Mouse (Mus musculus) CH12.LX (cell line): Measurements from ENCODE around the gene Hist1h4a. TPM values are rescaled to one million over a fixed set of nuclear protein-coding genes. Genes with fewer than 3 reads are reported as not detected.

Experiments used
- DNase-seq: peaks from one replicate; pipeline ENCODE4 v3.0.0-alpha.2; 2013; ENCODE audit errors: extremely low read depth
- H3K27ac ChIP-seq: 2 replicates; pipeline ENCODE4 v1.5.1; 2012; ENCODE audit warnings: low read depth, mild to moderate bottlenecking, control low read depth, moderate library complexity; ENCODE audit not compliant: insufficient read depth
- H3K27me3 ChIP-seq: replicated peaks from 2 replicates; pipeline ENCODE3; 2012; ENCODE audit warnings: inconsistent platforms
- H3K36me3 ChIP-seq, 2 experiments: replicated peaks in 1 of 2; 2 replicates each; pipeline versions ENCODE3 to v1.6.1; 2012; ENCODE audit warnings: inconsistent platforms in 1 of 2, low read length in 1 of 2, mild to moderate bottlenecking in 1 of 2, mixed read lengths in 1 of 2, moderate library complexity in 1 of 2; ENCODE audit not compliant: control insufficient read depth in 1 of 2, insufficient read depth in 1 of 2
- H3K4me1 ChIP-seq, 2 experiments: 2 replicates each; pipeline ENCODE4 v1.6.1; 2012; ENCODE audit warnings: inconsistent platforms in 1 of 2, moderate library complexity in 1 of 2; ENCODE audit not compliant: insufficient read depth in 2 of 2, control insufficient read depth in 1 of 2
- H3K4me2 ChIP-seq: 2 replicates; pipeline ENCODE4 v1.6.1; 2012; ENCODE audit warnings: low read depth, mild to moderate bottlenecking, control low read depth; ENCODE audit not compliant: poor library complexity, insufficient read depth, severe bottlenecking
- H3K4me3 ChIP-seq, 3 experiments: fragments of 150-350 bp in 1 of 3; sonication (generic) in 1 of 3; replicated peaks in 1 of 3; 2 replicates each; pipeline versions ENCODE3 to v1.5.1; 2011 to 2012; ENCODE audit warnings: low read depth in 2 of 3, low read length in 2 of 3, mild to moderate bottlenecking in 2 of 3, moderate library complexity in 2 of 3, control low read depth in 1 of 3, improper control_type of control experiment in 1 of 3, inconsistent platforms in 1 of 3, mixed read lengths in 1 of 3; ENCODE audit not compliant: poor library complexity in 1 of 3
- H3K79me2 ChIP-seq: replicated peaks from 2 replicates; pipeline ENCODE4 v1.6.1; 2012; ENCODE audit warnings: mild to moderate bottlenecking, moderate library complexity; ENCODE audit not compliant: control insufficient read depth, poor library complexity, insufficient read depth, severe bottlenecking; ENCODE audit errors: extremely low read depth
- H3K9ac ChIP-seq: 2 replicates; pipeline ENCODE4 v1.6.1; 2012; ENCODE audit warnings: low read depth, mild to moderate bottlenecking, control low read depth, moderate library complexity; ENCODE audit not compliant: insufficient read depth
- H3K9me3 ChIP-seq: replicated peaks from 2 replicates; pipeline ENCODE3; 2012; ENCODE audit warnings: low read length, inconsistent platforms, mixed read lengths
- BHLHE40 ChIP-seq: IDR thresholded peaks from 2 replicates; pipeline ENCODE4 v1.6.1; 2011; ENCODE audit warnings: mild to moderate bottlenecking, low read depth, low read length, improper control_type of control experiment
- CHD2 ChIP-seq: IDR thresholded peaks from 2 replicates; pipeline ENCODE4 v1.6.1; 2011; ENCODE audit warnings: low read length, improper control_type of control experiment
- CTCF ChIP-seq, 2 experiments: IDR thresholded peaks in 1 of 2; conservative IDR thresholded peaks in 1 of 2; 2 replicates each; pipeline ENCODE4 v1.5.1; 2011 to 2012; ENCODE audit warnings: low read depth in 2 of 2, low read length in 2 of 2, improper control_type of control experiment in 1 of 2, inconsistent platforms in 1 of 2, mild to moderate bottlenecking in 1 of 2, moderate library complexity in 1 of 2
- E2F4 ChIP-seq: IDR thresholded peaks from 2 replicates; pipeline ENCODE4 v1.6.1; 2011; ENCODE audit warnings: low read depth, low read length, improper control_type of control experiment; ENCODE audit not compliant: insufficient replicate concordance
- ELF1 ChIP-seq: IDR thresholded peaks from 2 replicates; pipeline ENCODE4 v1.6.1; 2014; ENCODE audit warnings: low read depth, mild to moderate bottlenecking, inconsistent platforms, low read length, improper control_type of control experiment
- EP300 ChIP-seq: IDR thresholded peaks from 2 replicates; pipeline ENCODE4 v1.6.1; 2011; ENCODE audit warnings: low read length, improper control_type of control experiment
- ETS1 ChIP-seq: conservative IDR thresholded peaks from 2 replicates; pipeline ENCODE4 v1.6.1; 2012; ENCODE audit warnings: low read depth, mild to moderate bottlenecking, inconsistent platforms, low read length, improper control_type of control experiment, moderate library complexity
- GABPA ChIP-seq: IDR thresholded peaks from 2 replicates; pipeline ENCODE4 v1.6.1; 2012; ENCODE audit warnings: low read depth, low read length, improper control_type of control experiment, inconsistent platforms; ENCODE audit not compliant: insufficient replicate concordance
- HCFC1 ChIP-seq: IDR thresholded peaks from 2 replicates; pipeline ENCODE4 v1.6.1; 2012; ENCODE audit warnings: low read depth, mild to moderate bottlenecking, inconsistent platforms, low read length, improper control_type of control experiment
- IRF4 ChIP-seq: IDR thresholded peaks from 2 replicates; pipeline ENCODE4 v1.6.1; 2014; ENCODE audit warnings: low read depth, mild to moderate bottlenecking, inconsistent platforms, low read length, improper control_type of control experiment
- JUND ChIP-seq: conservative IDR thresholded peaks from 2 replicates; pipeline ENCODE4 v1.6.1; 2011; ENCODE audit warnings: low read depth, low read length, improper control_type of control experiment
- KAT2A ChIP-seq: IDR thresholded peaks from 2 replicates; pipeline ENCODE4 v1.6.1; 2012; ENCODE audit warnings: low read length, improper control_type of control experiment, inconsistent platforms; ENCODE audit not compliant: insufficient replicate concordance
- MAFK ChIP-seq: IDR thresholded peaks from 2 replicates; pipeline ENCODE4 v1.6.1; 2011; ENCODE audit warnings: low read length, improper control_type of control experiment; ENCODE audit not compliant: insufficient replicate concordance
- MEF2A ChIP-seq: IDR thresholded peaks from 2 replicates; pipeline ENCODE4 v1.6.1; 2014; ENCODE audit warnings: low read depth, mild to moderate bottlenecking, inconsistent platforms, low read length, improper control_type of control experiment, borderline replicate concordance
- MXI1 ChIP-seq: IDR thresholded peaks from 2 replicates; pipeline ENCODE4 v1.6.1; 2011; ENCODE audit warnings: mild to moderate bottlenecking, low read depth, low read length, improper control_type of control experiment
- MYC ChIP-seq: IDR thresholded peaks from 2 replicates; pipeline ENCODE4 v1.6.1; 2011; ENCODE audit warnings: low read depth, mild to moderate bottlenecking, improper control_type of control experiment, low read length
- NELFE ChIP-seq: IDR thresholded peaks from 2 replicates; pipeline ENCODE4 v1.6.1; 2011; ENCODE audit warnings: low read depth, low read length, improper control_type of control experiment
- NRF1 ChIP-seq: IDR thresholded peaks from 2 replicates; pipeline ENCODE4 v1.6.1; 2014; ENCODE audit warnings: low read depth, mild to moderate bottlenecking, inconsistent platforms, low read length, improper control_type of control experiment, moderate library complexity
- PAX5 ChIP-seq: IDR thresholded peaks from 2 replicates; pipeline ENCODE4 v1.6.1; 2012; ENCODE audit warnings: low read length, inconsistent platforms, mixed read lengths
- POLR2A ChIP-seq: IDR thresholded peaks from 2 replicates; pipeline ENCODE4 v1.6.1; 2011; ENCODE audit warnings: low read depth, mild to moderate bottlenecking, improper control_type of control experiment, low read length
- POLR2AphosphoS2 ChIP-seq: IDR thresholded peaks from 2 replicates; pipeline ENCODE4 v1.6.1; 2011; ENCODE audit warnings: low read depth, low read length, improper control_type of control experiment
- RCOR1 ChIP-seq: conservative IDR thresholded peaks from 2 replicates; pipeline ENCODE4 v1.6.1; 2012; ENCODE audit warnings: low read depth, mild to moderate bottlenecking, inconsistent platforms, low read length, improper control_type of control experiment
- SIN3A ChIP-seq: IDR thresholded peaks from 2 replicates; pipeline ENCODE4 v1.6.1; 2012; ENCODE audit warnings: low read length, improper control_type of control experiment, inconsistent platforms
- SMC3 ChIP-seq: IDR thresholded peaks from 2 replicates; pipeline ENCODE4 v1.6.1; 2011; ENCODE audit warnings: low read depth, low read length, improper control_type of control experiment
- TBP ChIP-seq: conservative IDR thresholded peaks from 2 replicates; pipeline ENCODE4 v1.6.1; 2011; ENCODE audit warnings: low read depth, low read length, improper control_type of control experiment
- TCF12 ChIP-seq: IDR thresholded peaks from 2 replicates; pipeline ENCODE4 v1.6.1; 2014; ENCODE audit warnings: low read depth, mild to moderate bottlenecking, inconsistent platforms, low read length, improper control_type of control experiment
- USF1 ChIP-seq: IDR thresholded peaks from 2 replicates; pipeline ENCODE4 v1.6.1; 2014; ENCODE audit warnings: low read depth, mild to moderate bottlenecking, inconsistent platforms, low read length, improper control_type of control experiment
- USF2 ChIP-seq: conservative IDR thresholded peaks from 2 replicates; pipeline ENCODE4 v1.6.1; 2011; ENCODE audit warnings: low read depth, low read length, improper control_type of control experiment
- ZKSCAN1 ChIP-seq: IDR thresholded peaks from 2 replicates; pipeline ENCODE4 v1.6.1; 2012; ENCODE audit warnings: low read depth, inconsistent platforms, low read length, improper control_type of control experiment, borderline replicate concordance
- ZMIZ1 ChIP-seq: IDR thresholded peaks from 2 replicates; pipeline ENCODE4 v1.6.1; 2012; ENCODE audit warnings: low read depth, mild to moderate bottlenecking, inconsistent platforms, low read length, improper control_type of control experiment
- ZNF384 ChIP-seq: IDR thresholded peaks from 2 replicates; pipeline ENCODE4 v1.6.1; 2012; ENCODE audit warnings: low read depth, low read length, improper control_type of control experiment, inconsistent platforms
- dilution Hi-C: fragments of 300-500 bp; cut with MboI; formaldehyde crosslinking; loops from 2 replicates; pipeline ENCODE4 v1.14.3; 2020; ENCODE audit warnings: low sequenced_read_pairs; ENCODE audit not compliant: extremely low pct_unique_long_range_greater_than_20kb, extremely low pct_ligation_motif_present
- in situ Hi-C: fragments of 300-500 bp; cut with MboI; formaldehyde crosslinking; loops from 3 replicates; pipeline ENCODE4 v1.14.3; 2019; ENCODE audit warnings: low sequenced_read_pairs, low pct_ligation_motif_present, low pct_unique_long_range_greater_than_20kb, mixed read lengths
- polyA plus RNA-seq: library from polyadenylated mRNA; unstranded; fragments of >175 nt; gene quantifications from 2 replicates; pipeline ENCODE4 v1.2.1, GENCODE M21; 2012; ENCODE audit warnings: low read depth; ENCODE audit not compliant: insufficient read length
- total RNA-seq, 2 experiments: library from RNA; depleted of rRNA; stranded (reverse); fragments of 300-350 nt in 1 of 2; fragments of >200 nt in 1 of 2; gene quantifications; 2 replicates each; pipeline ENCODE4 v1.2.3; 2012 to 2014

Gene Hist1h4a
- total and polyA plus RNA-seq, 3 experiments: 4.4 to 1,215 (median 18.4) TPM

GRCm38 (mm10) chr13:23739922-23740252 lies 21.1 kb downstream of the Hist1h4a start (continued):
- TF ChIP-seq NRF1 (no peak; the same call in 1 of the 2 replicates), HCFC1 (no peak; the same call in none of the 2 replicates), ELF1 (no peak), PAX5 (no peak), ZKSCAN1 (no peak), BHLHE40 (peak; percentile 36; the same call in 1 of the 2 replicates), USF1 (no peak), MEF2A (peak; percentile 22; the same call in 1 of the 2 replicates), MYC (no peak), E2F4 (0 out of 2 replicates have a peak, but pooled peaks have one; percentile 85), POLR2A (peak; percentile 68; the same call in 1 of the 2 replicates), KAT2A (0 out of 2 replicates have a peak, but pooled peaks have one; percentile 4), MAFK (0 out of 2 replicates have a peak, but pooled peaks have one; percentile 11), SMC3 (no peak; the same call in 1 of the 2 replicates), ETS1 (peak; percentile 9; the same call in 1 of the 2 replicates), GABPA (no peak), ZNF384 (peak; percentile 49; the same call in 1 of the 2 replicates), CTCF (conservative IDR thresholded peaks at IDR 0.05 in 1 of 2, IDR thresholded peaks at IDR 0.05 in 1 of 2; ENCODE audit: low read depth in 2 of 2, low read length in 2 of 2) (no peak)

GRCm38 (mm10) chr13:23739069-23739921 lies 21.7 kb downstream of the Hist1h4a start:
- H3K79me2 ChIP-seq: no peaks in the 10 kb centered on the region
- DNase-seq: peak; percentile 96
- H3K9me3 ChIP-seq: no peaks in the 10 kb centered on the region
- peaks cover 3 to 29% of the 10 kb centered on the region in 2 experiments; a peak in 3 of 4 replicates for H3K4me1 ChIP-seq
- in situ Hi-C loops: loop anchor here (5.0 kb wide), 1 partner anchor 37 kb away; no protein-coding TSS in a partner anchor
- no peaks in the 10 kb centered on the region for H3K27me3 ChIP-seq
- H3K4me3 ChIP-seq: peak overlapping the region; percentile 54 to 74 (median 54)
- H3K27ac ChIP-seq: peak overlapping the region; percentile 95
- dilution Hi-C loops: no loop called here
- no peaks in the 10 kb centered on the region for H3K36me3 ChIP-seq
- H3K4me2 ChIP-seq: 0 out of 2 replicates have a peak overlapping the region, but pooled peaks have one; percentile 84
- H3K9ac ChIP-seq: peak overlapping the region; percentile 100
- TF ChIP-seq SMC3 (peak; percentile 38), JUND (no peak), POLR2AphosphoS2 (peak; percentile 99), TCF12 (peak; percentile 44; the same call in 1 of the 2 replicates), NELFE (peak; percentile 90), KAT2A (peak; percentile 66; the same call in 1 of the 2 replicates), GABPA (no peak), PAX5 (no peak), POLR2A (peak; percentile 95), BHLHE40 (peak; percentile 52; the same call in 1 of the 2 replicates), CTCF (conservative IDR thresholded peaks at IDR 0.05 in 1 of 2, IDR thresholded peaks at IDR 0.05 in 1 of 2; ENCODE audit: low read depth in 2 of 2, low read length in 2 of 2) (no peak), MXI1 (peak; percentile 84), IRF4 (peak; percentile 71; the same call in 1 of the 2 replicates), USF2 (peak; percentile 65), RCOR1 (peak; percentile 93), EP300 (no peak), USF1 (no peak; the same call in 1 of the 2 replicates), HCFC1 (peak; percentile 69), ZNF384 (no peak), TBP (no peak), ZMIZ1 (peak; percentile 99), E2F4 (peak; percentile 93; the same call in 1 of the 2 replicates), MEF2A (0 out of 2 replicates have a peak, but pooled peaks have one; percentile 61), NRF1 (peak; percentile 50), CHD2 (peak; percentile 95), SIN3A (no peak; the same call in none of the 2 replicates), MAFK (no peak)
